Mouse (Mus musculus): ENCODE measurements around the gene Xylt1. TPM values are rescaled to one million over a fixed set of nuclear protein-coding genes. Genes with fewer than 3 reads are reported as not detected.

The Xylt1 gene
- polyA plus RNA-seq, 1 experiment from 2014 or later, result 2.9 TPM

GRCm38 (mm10) chr7:117375886-117376309 lies 4.9 kb upstream of the Xylt1 start:
- no peaks in the 10 kb centered on the region for H3K9me3 ChIP-seq (ENCODE audit: control insufficient read depth, low read length)
- H3K27ac ChIP-seq (ENCODE audit: low read depth, low read length), result no peak overlapping the region
- no peak overlapping the region for H3K4me3 ChIP-seq (ENCODE audit: low read length)
- no peaks in the 10 kb centered on the region for H3K27me3 ChIP-seq (replicated peaks; ENCODE audit: control insufficient read depth, insufficient read depth, low read length)
- no peak overlapping the region for H3K4me2 ChIP-seq (ENCODE audit: low read length)
- 33% methylated on average over 9 of the region's 9 CpGs for WGBS
- H3K9ac ChIP-seq (ENCODE audit: low read depth, low read length), result no peak overlapping the region
- ATAC-seq, result no peak
- no peaks in the 10 kb centered on the region for H3K4me1 ChIP-seq (ENCODE audit: control insufficient read depth, insufficient read depth, low read depth, low read length)
- H3K36me3 ChIP-seq (ENCODE audit: control insufficient read depth, insufficient read depth, low read length), result no peaks in the 10 kb centered on the region

- H3K27me3 ChIP-seq (replicated peaks; ENCODE audit: control insufficient read depth, insufficient read depth, low read length), result no peaks in the 10 kb centered on the region
- no peaks in the 10 kb centered on the region for H3K36me3 ChIP-seq (ENCODE audit: control insufficient read depth, insufficient read depth, low read length)
- no peak overlapping the region for H3K9ac ChIP-seq (ENCODE audit: low read depth, low read length)
- WGBS, result 83% methylated on average over 3 of the region's 3 CpGs
- H3K4me3 ChIP-seq (ENCODE audit: low read length), result no peak overlapping the region
- H3K27ac ChIP-seq (ENCODE audit: low read depth, low read length), result no peak overlapping the region
- ATAC-seq, result no peak
- H3K4me2 ChIP-seq (ENCODE audit: low read length), result no peak overlapping the region
- no peaks in the 10 kb centered on the region for H3K9me3 ChIP-seq (ENCODE audit: control insufficient read depth, low read length)
- H3K4me1 ChIP-seq (ENCODE audit: control insufficient read depth, insufficient read depth, low read depth, low read length), result peaks cover 3% of the 10 kb centered on the region; the same call in 1 of the 2 replicates
Measured at GRCm38 (mm10) chr7:117377138-117377537, 3.6 kb upstream of the Xylt1 start.

- Histone ChIP-seq H3K36me3 (ENCODE audit: control insufficient read depth, insufficient read depth, low read length) (no peaks in the 10 kb centered on the region), H3K4me3 (ENCODE audit: low read length) (peak overlapping the region; percentile 86), H3K9me3 (ENCODE audit: control insufficient read depth, low read length) (no peaks in the 10 kb centered on the region), H3K27me3 (replicated peaks; ENCODE audit: control insufficient read depth, insufficient read depth, low read length) (no peaks in the 10 kb centered on the region), H3K4me2 (ENCODE audit: low read length) (peak overlapping the region; percentile 85), H3K4me1 (ENCODE audit: control insufficient read depth, insufficient read depth, low read depth, low read length) (peaks cover 10% of the 10 kb centered on the region), H3K9ac (ENCODE audit: low read depth, low read length) (peak overlapping the region; percentile 95; the same call in 1 of the 2 replicates), H3K27ac (ENCODE audit: low read depth, low read length) (no peak overlapping the region)
- ATAC-seq, result no peak
- 9% methylated on average over 7 of the region's 7 CpGs for WGBS
Measured at GRCm38 (mm10) chr7:117380036-117380417, 752 bp upstream of the Xylt1 start.

DNA sequence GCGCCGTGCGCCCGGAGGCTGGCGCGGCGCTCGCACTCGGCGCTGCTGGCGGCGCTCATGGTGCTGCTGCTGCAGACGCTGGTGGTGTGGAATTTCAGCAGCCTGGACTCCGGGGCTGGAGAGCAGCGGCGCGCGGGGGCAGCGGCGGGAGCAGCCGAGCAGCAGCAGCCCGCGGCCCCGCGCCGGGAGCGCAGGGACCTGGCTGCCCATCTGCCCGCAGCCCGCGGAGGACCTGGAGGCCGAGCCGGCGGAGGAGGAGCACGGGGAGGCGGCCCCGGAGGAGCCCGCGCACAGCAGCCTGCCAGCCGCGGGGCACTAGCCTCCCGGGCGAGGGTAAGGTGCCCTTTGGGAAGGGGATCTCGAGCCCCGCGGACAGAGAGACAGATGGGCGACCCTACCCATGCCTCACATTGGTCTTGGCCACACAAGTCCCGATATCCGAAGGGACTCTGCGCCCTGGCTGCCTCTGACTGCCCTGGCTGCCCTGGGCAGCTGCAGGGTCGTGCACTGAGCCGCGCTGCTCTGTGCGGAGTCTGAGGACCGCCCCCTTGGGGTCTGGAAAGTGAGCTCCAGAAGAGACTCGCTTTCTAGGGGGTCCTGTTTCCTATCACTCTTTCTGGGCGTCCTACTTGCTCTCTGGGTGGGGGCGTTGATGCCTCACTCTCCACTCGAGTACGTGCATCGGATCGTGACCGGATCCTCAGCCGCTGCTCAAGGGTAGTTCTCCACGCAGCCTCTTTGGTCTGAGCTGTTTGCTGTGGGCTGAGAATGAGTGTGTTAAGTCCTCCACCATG lies 606 bp downstream of the Xylt1 start:
- H3K9ac ChIP-seq (ENCODE audit: low read depth, low read length), result peak overlapping the region; percentile 95
- H3K4me3 ChIP-seq (ENCODE audit: low read length), result peak overlapping the region; percentile 86
- ATAC-seq, result peak; percentile 74
- H3K27me3 ChIP-seq (replicated peaks; ENCODE audit: control insufficient read depth, insufficient read depth, low read length), result no peaks in the 10 kb centered on the region
- no peaks in the 10 kb centered on the region for H3K9me3 ChIP-seq (ENCODE audit: control insufficient read depth, low read length)
- H3K27ac ChIP-seq (ENCODE audit: low read depth, low read length), result peak overlapping the region; percentile 87
- peaks cover 10% of the 10 kb centered on the region for H3K4me1 ChIP-seq (ENCODE audit: control insufficient read depth, insufficient read depth, low read depth, low read length)
- H3K4me2 ChIP-seq (ENCODE audit: low read length), result peak overlapping the region; percentile 85
- WGBS, result 0% methylated on average over 62 of the region's 64 CpGs
- H3K36me3 ChIP-seq (ENCODE audit: control insufficient read depth, insufficient read depth, low read length), result no peaks in the 10 kb centered on the region

DNA sequence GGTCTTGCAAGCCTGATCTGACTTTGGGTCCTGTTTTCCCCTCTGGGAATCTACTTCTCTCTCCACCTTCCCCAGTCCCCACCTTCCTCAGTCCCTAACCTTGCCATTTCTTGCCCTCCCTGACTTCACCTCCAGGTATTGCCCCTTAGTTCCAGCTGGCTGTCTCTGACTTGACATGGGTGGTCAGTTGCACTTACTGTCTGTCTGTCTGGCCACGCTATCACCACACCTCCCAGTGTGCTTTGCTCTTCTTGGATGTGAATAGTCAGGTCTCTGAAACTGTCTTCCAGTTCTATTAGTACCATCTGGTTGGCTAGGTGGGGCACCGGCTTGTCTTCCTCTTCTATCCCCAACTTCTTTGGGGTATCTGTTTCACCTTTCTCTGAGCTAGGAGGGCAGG lies 1.2 kb downstream of the Xylt1 start:
- peak overlapping the region; percentile 95 for H3K9ac ChIP-seq (ENCODE audit: low read depth, low read length)
- WGBS, result 18% methylated on average over 2 of the region's 2 CpGs
- H3K27ac ChIP-seq (ENCODE audit: low read depth, low read length), result peak overlapping the region; percentile 87
- H3K9me3 ChIP-seq (ENCODE audit: control insufficient read depth, low read length), result no peaks in the 10 kb centered on the region
- ATAC-seq, result no peak
- no peaks in the 10 kb centered on the region for H3K36me3 ChIP-seq (ENCODE audit: control insufficient read depth, insufficient read depth, low read length)
- H3K4me3 ChIP-seq (ENCODE audit: low read length), result peak overlapping the region; percentile 86
- H3K27me3 ChIP-seq (replicated peaks; ENCODE audit: control insufficient read depth, insufficient read depth, low read length), result no peaks in the 10 kb centered on the region
- H3K4me2 ChIP-seq (ENCODE audit: low read length), result peak overlapping the region; percentile 85
- H3K4me1 ChIP-seq (ENCODE audit: control insufficient read depth, insufficient read depth, low read depth, low read length), result peaks cover 10% of the 10 kb centered on the region

- H3K4me1 ChIP-seq (ENCODE audit: control insufficient read depth, insufficient read depth, low read depth, low read length), result peaks cover 10% of the 10 kb centered on the region
- ATAC-seq, result peak; percentile 41; the same call in 1 of the 2 replicates
- no peaks in the 10 kb centered on the region for H3K9me3 ChIP-seq (ENCODE audit: control insufficient read depth, low read length)
- peak overlapping the region; percentile 86 for H3K4me3 ChIP-seq (ENCODE audit: low read length)
- H3K27me3 ChIP-seq (replicated peaks; ENCODE audit: control insufficient read depth, insufficient read depth, low read length), result no peaks in the 10 kb centered on the region
- H3K4me2 ChIP-seq (ENCODE audit: low read length), result peak overlapping the region; percentile 85
- peak overlapping the region; percentile 39; the same call in 1 of the 2 replicates for H3K9ac ChIP-seq (ENCODE audit: low read depth, low read length)
- WGBS, result 66% methylated on average over 7 of the region's 7 CpGs
- no peaks in the 10 kb centered on the region for H3K36me3 ChIP-seq (ENCODE audit: control insufficient read depth, insufficient read depth, low read length)
- no peak overlapping the region for H3K27ac ChIP-seq (ENCODE audit: low read depth, low read length)
Measured at GRCm38 (mm10) chr7:117383147-117383940, 2.6 kb downstream of the Xylt1 start.

GRCm38 (mm10) chr7:117386376-117386775 lies 5.6 kb downstream of the Xylt1 start:
- Histone ChIP-seq H3K27me3 (replicated peaks; ENCODE audit: control insufficient read depth, insufficient read depth, low read length) (no peaks in the 10 kb centered on the region), H3K4me2 (ENCODE audit: low read length) (no peak overlapping the region), H3K4me1 (ENCODE audit: control insufficient read depth, insufficient read depth, low read depth, low read length) (peaks cover 10% of the 10 kb centered on the region), H3K4me3 (ENCODE audit: low read length) (no peak overlapping the region), H3K27ac (ENCODE audit: low read depth, low read length) (no peak overlapping the region), H3K9ac (ENCODE audit: low read depth, low read length) (no peak overlapping the region), H3K36me3 (ENCODE audit: control insufficient read depth, insufficient read depth, low read length) (no peaks in the 10 kb centered on the region), H3K9me3 (ENCODE audit: control insufficient read depth, low read length) (no peaks in the 10 kb centered on the region)
- ATAC-seq, result no peak
- WGBS, result 86% methylated on average over 4 of the region's 4 CpGs

DNA sequence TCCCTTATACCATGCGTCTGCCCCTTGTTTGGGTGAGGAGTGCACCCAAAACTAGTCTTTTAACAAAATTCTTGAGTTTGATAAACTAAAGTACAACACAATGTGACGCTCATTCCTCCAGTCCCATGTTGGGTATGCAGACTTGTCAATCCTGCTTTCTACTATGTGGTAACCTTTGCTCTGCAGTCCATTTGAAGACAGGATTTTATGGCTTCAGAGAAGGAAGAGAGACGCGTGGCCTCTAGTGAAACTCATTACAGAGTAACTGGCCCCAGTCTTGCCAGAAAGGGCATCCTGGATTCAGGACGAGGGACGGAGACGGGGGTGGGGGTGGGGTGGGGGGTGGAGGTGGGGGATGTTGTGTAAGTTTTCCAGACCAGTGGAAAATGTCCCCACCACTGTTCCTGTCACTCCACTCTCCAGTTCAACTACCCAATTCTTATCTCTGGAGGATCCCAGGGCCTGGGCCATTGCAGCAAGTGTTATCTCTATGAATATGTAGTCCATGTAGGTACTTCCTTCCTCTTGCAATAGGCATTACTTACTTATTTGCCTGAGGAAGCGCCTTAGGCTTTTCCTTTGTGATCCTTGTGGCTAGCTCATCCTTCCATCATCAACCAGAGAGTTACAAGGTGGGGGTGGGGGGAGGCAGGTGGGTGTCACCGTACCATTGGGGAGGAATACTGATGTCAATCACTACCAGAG lies 7.7 kb downstream of the Xylt1 start:
- no peak for ATAC-seq
- Histone ChIP-seq H3K9ac (ENCODE audit: low read depth, low read length) (no peak overlapping the region), H3K36me3 (ENCODE audit: control insufficient read depth, insufficient read depth, low read length) (no peaks in the 10 kb centered on the region), H3K27ac (ENCODE audit: low read depth, low read length) (no peak overlapping the region), H3K4me2 (ENCODE audit: low read length) (no peak overlapping the region), H3K27me3 (replicated peaks; ENCODE audit: control insufficient read depth, insufficient read depth, low read length) (no peaks in the 10 kb centered on the region), H3K4me1 (ENCODE audit: control insufficient read depth, insufficient read depth, low read depth, low read length) (peaks cover 6% of the 10 kb centered on the region), H3K4me3 (ENCODE audit: low read length) (no peak overlapping the region), H3K9me3 (ENCODE audit: control insufficient read depth, low read length) (no peaks in the 10 kb centered on the region)
- 93% methylated on average over 9 of the region's 9 CpGs for WGBS

DNA sequence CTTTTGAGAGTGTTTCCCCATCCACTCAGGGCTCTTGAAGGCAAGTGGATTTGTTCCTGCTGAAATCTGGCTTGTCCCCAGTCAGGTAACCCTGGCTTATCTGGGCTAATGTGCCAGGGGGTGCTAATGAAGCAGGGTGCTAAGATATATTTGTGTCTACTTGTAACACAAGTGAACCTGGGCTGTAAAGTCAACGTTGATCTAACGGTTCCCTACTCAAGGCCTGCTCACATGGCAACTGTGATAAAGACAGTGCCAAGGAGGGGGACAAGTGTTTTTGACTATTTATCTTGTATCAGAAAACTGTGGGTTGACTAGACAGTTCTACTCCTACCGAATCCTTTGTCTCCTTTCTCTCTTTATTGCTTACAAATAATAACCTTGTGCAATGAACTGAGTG lies 8.3 kb downstream of the Xylt1 start:
- 89% methylated on average over 3 of the region's 3 CpGs for WGBS
- Histone ChIP-seq H3K36me3 (ENCODE audit: control insufficient read depth, insufficient read depth, low read length) (no peaks in the 10 kb centered on the region), H3K9me3 (ENCODE audit: control insufficient read depth, low read length) (no peaks in the 10 kb centered on the region), H3K9ac (ENCODE audit: low read depth, low read length) (no peak overlapping the region), H3K4me3 (ENCODE audit: low read length) (no peak overlapping the region), H3K27ac (ENCODE audit: low read depth, low read length) (no peak overlapping the region), H3K4me1 (ENCODE audit: control insufficient read depth, insufficient read depth, low read depth, low read length) (peaks cover 3% of the 10 kb centered on the region), H3K4me2 (ENCODE audit: low read length) (no peak overlapping the region), H3K27me3 (replicated peaks; ENCODE audit: control insufficient read depth, insufficient read depth, low read length) (no peaks in the 10 kb centered on the region)
- ATAC-seq, result no peak
